Mouse (Mus musculus): ENCODE measurements around the gene Aurka. TPM values are rescaled to one million over a fixed set of nuclear protein-coding genes. Genes with fewer than 3 reads are reported as not detected.

Gene Aurka
- polyA plus RNA-seq, 1 experiment, result 9.6 TPM

DNA sequence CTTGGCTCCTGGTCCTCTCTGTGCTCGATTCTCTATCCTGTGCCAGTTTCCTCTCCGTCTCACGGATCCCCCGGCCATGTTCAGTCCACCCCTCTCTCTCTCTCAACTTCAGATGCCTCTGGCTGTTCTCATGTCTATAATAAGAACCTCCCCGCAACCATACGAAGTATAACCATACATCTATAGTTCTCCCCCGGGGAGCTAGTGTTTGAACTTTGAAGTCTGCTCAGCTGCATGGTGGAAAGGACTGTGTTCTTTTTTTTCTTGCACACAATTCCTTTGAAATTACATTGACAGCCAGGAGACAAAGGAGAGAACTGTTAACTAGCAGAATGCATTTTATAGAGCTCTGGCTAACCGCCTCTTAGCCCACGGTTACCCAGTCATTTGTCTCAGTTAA, 15.6 kb downstream of the Aurka start:
- Histone ChIP-seq H3K4me1 (peaks cover 7% of the 10 kb centered on the region), H3K9me3 (no peaks in the 10 kb centered on the region), H3K36me3 (replicated peaks; ENCODE audit: low read length) (peaks cover 88% of the 10 kb centered on the region), H3K27me3 (replicated peaks) (no peaks in the 10 kb centered on the region), H3K4me3 (replicated peaks) (no peak overlapping the region)
- TF ChIP-seq FLI1 (IDR thresholded peaks at IDR 0.05; ENCODE audit: low read length) (no peak), GATA1 (IDR thresholded peaks at IDR 0.05; ENCODE audit: borderline replicate concordance, low read length) (no peak)

DNA sequence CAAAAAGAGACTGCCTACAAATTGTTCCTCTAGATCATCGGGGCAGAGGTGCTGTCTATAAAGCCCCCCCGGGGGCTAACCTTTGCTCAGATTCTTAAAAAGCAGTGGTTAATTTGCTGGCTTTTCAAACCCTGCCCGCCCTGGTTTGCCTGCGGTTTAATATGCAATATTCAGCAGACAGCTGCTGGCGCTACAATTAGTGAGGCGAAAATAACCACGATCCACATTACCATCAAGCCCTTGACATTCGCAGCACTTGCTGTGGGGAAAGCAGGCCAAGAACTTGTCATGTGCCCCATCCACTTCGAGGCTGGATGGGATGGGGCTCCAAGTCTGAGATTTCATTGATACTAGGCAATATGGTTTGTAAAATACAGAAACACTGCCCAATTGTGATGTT, 17.1 kb downstream of the Aurka start:
- H3K4me1 ChIP-seq, result peaks cover 22% of the 10 kb centered on the region
- H3K4me3 ChIP-seq (replicated peaks), result no peak overlapping the region
- no peaks in the 10 kb centered on the region for H3K9me3 ChIP-seq
- H3K36me3 ChIP-seq (replicated peaks; ENCODE audit: low read length), result peaks cover 74% of the 10 kb centered on the region
- no peak for TF ChIP-seq FLI1 (IDR thresholded peaks at IDR 0.05; ENCODE audit: low read length)
- TF ChIP-seq GATA1 (IDR thresholded peaks at IDR 0.05; ENCODE audit: borderline replicate concordance, low read length), result no peak
- no peaks in the 10 kb centered on the region for H3K27me3 ChIP-seq (replicated peaks)

DNA sequence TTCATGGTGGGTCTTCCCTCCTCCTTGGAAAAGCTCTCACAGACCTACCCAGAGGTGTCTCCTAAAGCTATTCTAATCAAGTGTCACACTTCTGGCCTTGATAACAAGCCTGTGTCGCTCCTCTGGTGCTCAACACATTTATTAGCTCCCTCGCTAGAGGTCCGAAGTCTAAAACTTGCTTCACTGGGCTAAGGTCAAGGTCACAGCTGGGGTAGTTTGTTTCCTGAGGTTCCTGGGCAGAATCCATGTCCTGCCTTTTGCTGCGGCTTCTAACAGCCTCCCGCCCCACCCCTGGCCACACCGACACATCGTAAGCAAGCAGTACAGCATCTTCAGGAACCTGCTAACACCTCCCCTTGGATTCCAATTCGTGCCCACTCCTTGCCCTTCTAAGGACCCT, 19.6 kb downstream of the Aurka start:
- Histone ChIP-seq H3K4me3 (replicated peaks) (no peak overlapping the region), H3K36me3 (replicated peaks; ENCODE audit: low read length) (peaks cover 50% of the 10 kb centered on the region), H3K4me1 (peaks cover 44% of the 10 kb centered on the region), H3K27me3 (replicated peaks) (no peaks in the 10 kb centered on the region), H3K9me3 (no peaks in the 10 kb centered on the region)
- TF ChIP-seq FLI1 (IDR thresholded peaks at IDR 0.05; ENCODE audit: low read length), result no peak

DNA sequence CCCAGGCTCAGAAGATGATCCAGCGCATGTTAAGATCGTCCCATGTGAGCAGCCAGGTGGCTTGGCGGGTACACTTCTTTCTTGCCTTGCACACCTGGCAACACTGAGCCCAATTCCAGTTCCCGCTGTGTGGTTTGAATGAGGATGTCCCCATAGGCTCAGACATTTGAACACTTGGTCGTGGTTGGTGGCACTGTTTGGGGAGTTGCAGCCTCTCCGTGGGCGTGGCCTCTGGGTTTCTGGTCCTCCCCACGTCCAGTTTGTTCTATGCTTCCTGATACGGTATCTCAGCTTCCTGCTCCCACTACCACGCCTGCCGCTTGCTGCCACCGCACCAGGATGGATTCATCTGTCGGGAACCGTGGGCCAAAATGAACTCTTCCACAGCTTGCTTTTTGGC, 20.6 kb downstream of the Aurka start:
- Histone ChIP-seq H3K36me3 (replicated peaks; ENCODE audit: low read length) (peaks cover 40% of the 10 kb centered on the region), H3K4me1 (peaks cover 48% of the 10 kb centered on the region), H3K4me3 (replicated peaks) (no peak overlapping the region), H3K9me3 (no peaks in the 10 kb centered on the region), H3K27me3 (replicated peaks) (no peaks in the 10 kb centered on the region)
- TF ChIP-seq FLI1 (IDR thresholded peaks at IDR 0.05; ENCODE audit: low read length) (no peak), GATA1 (IDR thresholded peaks at IDR 0.05; ENCODE audit: borderline replicate concordance, low read length) (no peak)

DNA sequence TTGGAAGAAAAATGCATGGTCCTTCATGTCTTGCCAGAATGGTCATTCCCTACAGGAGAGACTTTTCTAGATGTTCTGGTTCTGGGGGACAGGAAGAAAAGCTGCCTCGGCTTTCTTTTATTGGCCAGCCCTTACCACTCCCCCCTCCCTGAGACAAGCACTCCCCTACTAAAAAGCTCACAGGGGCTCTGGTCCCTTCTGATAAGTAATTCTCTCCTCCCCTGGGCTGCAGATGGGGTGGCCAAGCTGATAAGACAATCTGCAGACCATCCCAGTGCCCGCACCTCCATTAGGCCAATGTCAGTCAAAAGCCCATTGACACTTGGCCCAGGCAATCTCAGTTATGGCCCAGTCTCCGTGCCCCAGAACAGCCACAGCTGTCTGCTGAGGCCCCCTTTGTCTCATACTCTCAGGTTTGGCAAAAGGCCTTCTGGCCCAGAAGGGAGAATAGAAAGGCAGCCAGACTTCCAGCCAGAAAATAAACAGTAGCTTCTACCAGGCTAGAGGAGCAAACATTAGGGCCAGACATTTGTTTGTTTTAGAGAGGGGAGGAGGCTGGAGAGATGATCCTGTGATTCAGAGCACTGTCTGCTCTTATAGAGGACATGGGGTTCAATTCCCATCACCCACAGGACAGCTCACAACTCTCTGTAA, 21.9 kb downstream of the Aurka start:
- Histone ChIP-seq H3K27me3 (replicated peaks) (no peaks in the 10 kb centered on the region), H3K4me1 (peaks cover 53% of the 10 kb centered on the region), H3K4me3 (replicated peaks) (no peak overlapping the region), H3K36me3 (replicated peaks; ENCODE audit: low read length) (peaks cover 27% of the 10 kb centered on the region), H3K9me3 (no peaks in the 10 kb centered on the region)
- TF ChIP-seq FLI1 (IDR thresholded peaks at IDR 0.05; ENCODE audit: low read length) (no peak), GATA1 (IDR thresholded peaks at IDR 0.05; ENCODE audit: borderline replicate concordance, low read length) (no peak)

DNA sequence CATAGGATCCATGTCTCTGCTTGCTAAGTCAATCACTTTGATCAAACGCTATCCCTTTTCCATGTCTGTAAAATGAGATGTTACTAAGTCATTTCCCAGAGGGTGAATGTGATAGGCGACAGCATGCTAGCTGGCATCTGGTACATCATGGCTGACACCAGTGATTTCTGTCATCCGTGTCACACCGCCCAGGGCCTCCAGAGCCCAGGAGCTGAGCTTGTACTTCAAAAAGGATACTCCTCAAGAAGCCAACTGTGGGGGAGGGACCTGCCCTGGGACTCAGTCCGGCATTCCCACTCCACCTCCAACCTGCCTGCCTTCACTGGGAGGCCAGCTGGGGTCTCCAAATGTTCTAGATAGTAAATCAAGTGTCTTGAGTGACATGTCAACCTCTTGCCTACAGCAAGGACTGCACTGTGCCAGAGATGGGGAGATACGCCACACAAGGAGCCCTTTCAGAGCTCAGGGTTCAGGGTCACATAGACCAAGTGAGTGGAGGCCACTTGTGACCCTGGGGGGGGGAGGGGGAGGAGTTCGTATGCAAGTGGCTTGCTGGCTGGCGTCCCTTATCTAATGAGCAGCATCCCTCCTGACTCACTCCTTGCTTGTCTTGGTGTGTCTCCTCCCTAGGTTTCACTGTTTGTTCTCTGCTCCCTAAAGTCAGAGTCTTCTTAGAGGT, 23.3 kb downstream of the Aurka start:
- Histone ChIP-seq H3K4me1 (peaks cover 53% of the 10 kb centered on the region), H3K4me3 (replicated peaks) (peak overlapping the region; percentile 97), H3K36me3 (replicated peaks; ENCODE audit: low read length) (peaks cover 14% of the 10 kb centered on the region)

DNA sequence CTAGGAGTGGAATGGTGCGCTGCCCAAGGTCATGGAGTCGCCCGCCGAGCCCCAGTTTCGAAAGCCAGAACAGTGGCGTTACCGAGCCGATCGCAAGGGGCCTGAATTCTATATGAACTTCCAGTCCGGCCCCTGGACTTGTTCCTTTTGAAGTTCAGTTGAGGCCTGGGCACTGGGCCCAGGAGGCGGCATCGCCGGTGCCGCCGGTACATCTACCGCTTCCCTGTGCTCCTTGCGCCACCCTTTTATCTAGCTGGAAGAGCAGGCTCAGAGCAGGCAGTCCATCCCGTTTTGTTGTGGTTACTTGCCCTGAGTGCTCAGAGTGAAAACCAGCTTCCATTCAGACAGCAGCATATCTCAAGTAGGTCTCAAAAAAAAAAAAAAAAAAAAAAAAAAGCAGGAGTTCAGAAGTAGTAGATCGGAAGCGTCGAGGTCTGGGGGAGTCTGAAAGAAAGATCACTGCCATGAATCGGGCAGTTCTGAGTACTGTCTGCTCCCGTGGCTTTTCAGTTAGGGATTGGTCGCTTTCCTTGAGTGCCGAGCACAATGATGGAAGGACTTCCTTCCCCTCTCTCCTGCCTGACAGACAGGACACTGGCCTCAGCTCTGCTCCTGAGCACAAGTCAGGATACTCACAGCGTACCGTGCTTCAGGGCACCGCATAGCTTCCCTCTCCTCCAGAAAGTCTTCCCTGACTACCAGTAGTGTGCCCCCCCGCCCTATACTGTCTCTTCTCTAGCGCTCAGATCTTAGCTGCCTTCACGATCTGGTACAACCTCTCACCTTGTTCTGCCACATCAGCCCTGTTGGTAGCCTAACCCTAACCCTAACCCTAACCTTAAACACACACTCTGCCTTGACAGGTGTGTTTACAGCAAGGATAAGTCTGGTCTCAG, 24.1 kb downstream of the Aurka start:
- Histone ChIP-seq H3K27me3 (replicated peaks) (peaks cover 7% of the 10 kb centered on the region), H3K4me1 (peaks cover 53% of the 10 kb centered on the region), H3K9me3 (no peaks in the 10 kb centered on the region), H3K4me3 (replicated peaks) (peak overlapping the region; percentile 97), H3K36me3 (replicated peaks; ENCODE audit: low read length) (peaks cover 12% of the 10 kb centered on the region)
- TF ChIP-seq GATA1 (IDR thresholded peaks at IDR 0.05; ENCODE audit: borderline replicate concordance, low read length), result no peak
- TF ChIP-seq FLI1 (IDR thresholded peaks at IDR 0.05; ENCODE audit: low read length), result no peak

More for the DNA sequence above, 23.3 kb downstream of the Aurka start:
- Histone ChIP-seq H3K9me3 (no peaks in the 10 kb centered on the region), H3K27me3 (replicated peaks) (peaks cover 7% of the 10 kb centered on the region)
- no peak for TF ChIP-seq GATA1 (IDR thresholded peaks at IDR 0.05; ENCODE audit: borderline replicate concordance, low read length)

DNA sequence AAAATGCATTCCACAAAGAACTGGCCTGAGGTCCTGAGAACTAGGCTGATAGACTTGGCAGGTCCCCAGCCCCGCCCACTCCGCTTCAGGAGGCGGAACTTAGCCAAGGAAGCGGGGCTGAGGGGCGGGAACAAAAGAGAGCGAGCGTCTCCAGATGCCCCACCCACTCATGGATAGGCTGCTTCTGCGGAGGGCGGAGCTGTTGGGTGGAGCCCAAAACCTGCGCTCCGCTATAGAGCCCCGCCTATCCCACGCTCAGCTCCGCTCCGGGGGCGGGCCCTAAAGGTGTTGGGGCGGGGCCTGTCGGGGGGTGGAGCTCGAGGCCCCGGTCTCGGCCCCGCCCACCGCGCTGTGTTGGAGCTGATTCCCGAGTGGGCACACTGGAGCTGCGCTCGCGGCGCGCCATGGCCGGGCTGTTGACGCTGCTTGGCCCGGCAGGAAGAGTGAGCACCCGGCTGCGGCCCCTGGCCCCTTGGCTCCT, 25.0 kb downstream of the Aurka start, which contains the start of gene Fam210b:
TSS of gene Fam210b (plus strand) at position 308 of the 481 bp plus-strand sequence.
- peaks cover 12% of the 10 kb centered on the region for H3K27me3 ChIP-seq (replicated peaks)
- no peak for TF ChIP-seq FLI1 (IDR thresholded peaks at IDR 0.05; ENCODE audit: low read length)
- no peak for TF ChIP-seq GATA1 (IDR thresholded peaks at IDR 0.05; ENCODE audit: borderline replicate concordance, low read length)
- H3K36me3 ChIP-seq (replicated peaks; ENCODE audit: low read length), result peaks cover 5% of the 10 kb centered on the region
- H3K9me3 ChIP-seq, result no peaks in the 10 kb centered on the region
- H3K4me3 ChIP-seq (replicated peaks), result peak within 1 kb of the TSS; percentile 97
- H3K4me1 ChIP-seq, result peaks cover 51% of the 10 kb centered on the region

DNA sequence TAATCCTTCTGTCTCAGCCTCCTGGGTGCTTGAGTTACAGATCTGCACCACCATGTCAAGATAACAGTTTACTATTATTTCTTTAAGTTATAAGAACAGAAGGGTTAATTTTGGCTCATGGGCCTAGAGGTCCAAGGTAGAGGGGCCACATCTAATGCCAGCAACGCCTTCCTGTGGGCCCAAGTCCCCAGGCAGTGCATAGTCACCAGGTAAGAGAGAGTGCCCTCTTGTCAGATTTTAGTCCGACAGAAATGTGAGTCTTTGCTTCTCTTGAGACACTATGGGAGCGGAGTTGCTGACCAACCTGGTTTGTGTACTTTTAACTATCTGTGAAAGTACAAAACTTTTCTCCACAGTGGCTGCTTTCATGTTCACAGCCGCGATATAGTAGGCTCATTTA, 25.7 kb downstream of the Aurka start:
- H3K27me3 ChIP-seq (replicated peaks), result peaks cover 13% of the 10 kb centered on the region
- peaks cover under 1% of the 10 kb centered on the region for H3K36me3 ChIP-seq (replicated peaks; ENCODE audit: low read length)
- H3K4me3 ChIP-seq (replicated peaks), result peak overlapping the region; percentile 97
- H3K9me3 ChIP-seq, result no peaks in the 10 kb centered on the region
- H3K4me1 ChIP-seq, result peaks cover 45% of the 10 kb centered on the region
- TF ChIP-seq GATA1 (IDR thresholded peaks at IDR 0.05; ENCODE audit: borderline replicate concordance, low read length), result no peak
- no peak for TF ChIP-seq FLI1 (IDR thresholded peaks at IDR 0.05; ENCODE audit: low read length)
